Mouse (Mus musculus) kidney, adult 2 months (tissue): ENCODE measurements around the gene Naaladl1.

ENCODE experiments used
- CTCF ChIP-seq: fragments of 200-500 bp; conservative IDR thresholded peaks from 2 replicates; pipeline ENCODE4 v1.5.1; 2011; ENCODE audit warnings: low read depth, mild to moderate bottlenecking, control low read depth, low read length, moderate library complexity, mixed read lengths; ENCODE audit not compliant: insufficient read depth, insufficient read length
- POLR2A ChIP-seq: fragments of 200-500 bp; IDR thresholded peaks from one replicate; pipeline ENCODE4 v1.6.1; 2011; ENCODE audit warnings: low read depth, low read length, control low read depth

GRCm38 (mm10) chr19:6061021-6061533, 44.5 kb upstream of the Naaladl1 start, which contains the start of gene Znhit2:
- TF ChIP-seq CTCF (no peak), POLR2A (peak; percentile 44)
